Mouse (Mus musculus): Measurements from ENCODE around the gene Tmem159.
A peak's percentile ranks its signal among the peaks of the same experiment; 100 is the strongest.

DNA sequence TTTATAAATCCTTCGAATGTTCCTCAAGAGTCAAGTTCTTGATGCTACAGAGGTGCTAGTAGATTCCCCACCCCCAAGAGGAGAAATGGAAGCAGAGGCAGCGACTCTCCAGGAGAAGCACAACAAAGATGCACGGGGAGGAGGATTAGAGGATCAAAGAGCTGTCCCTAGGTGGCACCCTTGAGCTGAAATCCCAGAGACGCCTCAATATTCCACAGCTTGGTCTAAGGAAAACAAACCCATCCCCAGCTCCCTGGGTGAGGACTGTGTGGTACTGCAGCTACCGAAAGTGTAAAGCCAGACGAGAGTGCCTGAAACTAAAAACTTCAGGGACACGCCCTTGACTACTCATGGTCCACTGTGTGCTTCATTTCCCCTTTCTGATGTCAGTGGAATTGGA, 4.3 kb upstream of the Tmem159 start:
- no peak for TF ChIP-seq POLR2A (IDR thresholded peaks at IDR 0.05; ENCODE audit: control insufficient read depth in 1 of 2, insufficient read depth in 1 of 2, low read depth in 1 of 2, low read length in 2 of 2, poor library complexity in 1 of 2)
- no peak for TF ChIP-seq MAFK (IDR thresholded peaks at IDR 0.05; ENCODE audit: borderline replicate concordance, low read depth, low read length)
- TF ChIP-seq CTCF (IDR thresholded peaks at IDR 0.05 in 2 of 3, conservative IDR thresholded peaks at IDR 0.05 in 1 of 3; ENCODE audit: control insufficient read depth in 1 of 3, insufficient read depth in 1 of 3, low read depth in 2 of 3, low read length in 3 of 3, poor library complexity in 1 of 3, severe bottlenecking in 1 of 3), result peak; percentile 45 to 47 (median 47); a peak in 5 of 6 replicates
- no peak for TF ChIP-seq USF1 (IDR thresholded peaks at IDR 0.05; ENCODE audit: low read depth, low read length)
- TF ChIP-seq JUND (IDR thresholded peaks at IDR 0.05; ENCODE audit: low read depth, low read length), result no peak
- TF ChIP-seq ETS1 (IDR thresholded peaks at IDR 0.05; ENCODE audit: low read depth, low read length), result no peak
- TF ChIP-seq E2F4 (IDR thresholded peaks at IDR 0.05; ENCODE audit: borderline replicate concordance, low read depth, low read length), result no peak
- TF ChIP-seq CHD2 (IDR thresholded peaks at IDR 0.05; ENCODE audit: low read length), result no peak
- peak; percentile 37 for TF ChIP-seq SMC3 (IDR thresholded peaks at IDR 0.05; ENCODE audit: low read depth, low read length)
- TF ChIP-seq MYC (IDR thresholded peaks at IDR 0.05; ENCODE audit: low read depth, low read length), result no peak
- TF ChIP-seq MXI1 (IDR thresholded peaks at IDR 0.05; ENCODE audit: low read depth, low read length), result no peak
- TF ChIP-seq MAZ (IDR thresholded peaks at IDR 0.05; ENCODE audit: low read depth, low read length), result no peak
- no peak for TF ChIP-seq UBTF (IDR thresholded peaks at IDR 0.05; ENCODE audit: borderline replicate concordance, insufficient read depth, low read depth, low read length)
- no peak for TF ChIP-seq HCFC1 (IDR thresholded peaks at IDR 0.05; ENCODE audit: low read depth, low read length)
